Mouse (Mus musculus) forebrain, embryonic 11.5 days (tissue): ENCODE measurements around the gene Clnk. TPM values are rescaled to one million over a fixed set of nuclear protein-coding genes. Genes with fewer than 3 reads are reported as not detected.

Source experiments
- ATAC-seq: fragments of 200-750 bp; cut with Nextera tagmentation; replicated peaks from 2 replicates; pipeline ENCODE4 v1.8.0; 2017; ENCODE audit warnings: moderate TSS enrichment; ENCODE audit not compliant: low FRiP score
- DNase-seq: peaks from one replicate; pipeline ENCODE4 v3.0.0-alpha.2; 2017; ENCODE audit warnings: low spot score
- H3K27ac ChIP-seq: fragments of 300-500 bp; sonication (generic); 2 replicates; pipeline ENCODE4 v1.5.1; 2014; ENCODE audit warnings: low read depth, low read length
- H3K27me3 ChIP-seq: fragments of 300-500 bp; sonication (generic); 2 replicates; pipeline ENCODE4 v1.6.1; 2014; ENCODE audit warnings: mild to moderate bottlenecking, low read length, mixed read lengths; ENCODE audit not compliant: control insufficient read depth, insufficient read depth
- H3K36me3 ChIP-seq: fragments of 300-500 bp; sonication (generic); 2 replicates; pipeline ENCODE4 v1.6.1; 2014; ENCODE audit warnings: mild to moderate bottlenecking, low read length, moderate library complexity, mixed read lengths; ENCODE audit not compliant: control insufficient read depth, insufficient read depth
- H3K4me1 ChIP-seq: fragments of 300-500 bp; sonication (generic); replicated peaks from 2 replicates; pipeline ENCODE4 v1.6.1; 2014; ENCODE audit warnings: low read length, mixed read lengths; ENCODE audit not compliant: control insufficient read depth, insufficient read depth
- H3K4me2 ChIP-seq: fragments of 300-500 bp; sonication (generic); 2 replicates; pipeline ENCODE4 v1.6.1; 2014; ENCODE audit warnings: low read depth, mild to moderate bottlenecking, low read length, moderate library complexity, mixed read lengths; ENCODE audit not compliant: severe bottlenecking
- H3K4me3 ChIP-seq: fragments of 300-500 bp; sonication (generic); 2 replicates; pipeline ENCODE4 v1.5.1; 2014; ENCODE audit warnings: low read depth, low read length
- H3K9ac ChIP-seq: fragments of 300-500 bp; sonication (generic); 2 replicates; pipeline ENCODE4 v1.6.1; 2014; ENCODE audit warnings: low read length
- H3K9me3 ChIP-seq: fragments of 300-500 bp; sonication (generic); 2 replicates; pipeline ENCODE4 v1.6.1; 2016; ENCODE audit warnings: low read length, mixed read lengths; ENCODE audit not compliant: control insufficient read depth
- WGBS: fragments of 180-500 bp; shearing (Covaris S2); extraction: QIAGEN DNeasy Blood & Tissue Kit; methylation state at CpG from one replicate; pipeline ENCODE4 v1.1.7; 2014; 5-methylcytosine and 5-hydroxymethylcytosine counted together
- polyA plus RNA-seq: library from polyadenylated mRNA; unstranded; fragments of >200 nt; fragmentation: Nextera tagmentation; extraction: Ambion mirVana; gene quantifications from 2 replicates; pipeline ENCODE4 v1.2.1, GENCODE M21; 2014

Clnk gene
- polyA plus RNA-seq, 1 experiment from 2014 or later = 0.25 TPM

DNA sequence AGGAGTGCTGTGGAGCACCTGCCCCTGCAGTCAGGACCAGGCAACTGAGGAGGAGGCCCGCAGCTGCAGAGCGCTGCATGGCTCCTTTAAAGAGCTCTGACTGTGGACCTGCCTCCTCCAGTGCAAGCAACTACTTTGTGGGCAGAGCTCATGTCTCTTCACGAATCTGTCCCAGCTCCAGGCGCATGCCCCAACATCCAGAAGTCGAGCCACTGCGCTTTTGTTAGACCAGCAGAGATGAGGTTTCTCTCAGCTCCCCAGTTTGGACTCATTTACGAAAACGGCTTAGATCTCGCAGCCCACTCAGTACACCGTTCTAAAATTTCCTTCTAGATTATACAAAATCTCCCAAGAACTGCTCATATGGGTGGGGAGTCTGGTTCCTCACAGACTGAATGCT is 101.1 kb downstream of the Clnk start:
- 74% methylated on average over 10 of the region's 10 CpGs for WGBS
- ATAC-seq (no peak), DNase-seq (peak; percentile 29)

DNA sequence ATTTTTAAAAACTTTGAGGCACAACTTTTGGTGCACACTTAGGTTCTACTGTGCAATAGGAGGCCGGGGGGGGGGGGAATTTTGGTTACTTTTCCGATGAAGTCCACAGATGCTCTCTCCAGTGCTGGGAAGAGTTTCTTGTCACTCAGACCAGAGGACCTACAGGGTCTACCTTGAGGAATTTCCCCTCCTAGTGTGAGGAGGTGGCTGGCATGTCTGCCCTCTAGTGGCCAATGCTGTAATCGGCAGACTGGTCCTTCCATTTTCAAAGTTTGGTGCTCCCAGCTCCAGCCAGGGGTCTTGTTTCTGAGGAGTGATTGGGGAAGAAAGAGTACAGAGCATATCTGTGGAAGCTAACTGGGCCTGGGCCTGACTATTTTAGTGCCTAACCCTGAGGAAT is 121.7 kb downstream of the Clnk start:
- no peak overlapping the region for H3K4me2 ChIP-seq
- H3K27me3 ChIP-seq = no peaks in the 10 kb centered on the region
- no peak overlapping the region for H3K9ac ChIP-seq
- ATAC-seq (no peak; the same call in 1 of the 2 replicates), DNase-seq (peak; percentile 77)
- H3K4me1 ChIP-seq = no peaks in the 10 kb centered on the region
- 18% methylated on average over 3 of the region's 3 CpGs for WGBS
- no peaks in the 10 kb centered on the region for H3K9me3 ChIP-seq
- no peak overlapping the region for H3K27ac ChIP-seq
- no peak overlapping the region for H3K4me3 ChIP-seq
- no peaks in the 10 kb centered on the region for H3K36me3 ChIP-seq

More for the DNA sequence above, 101.1 kb downstream of the Clnk start:
- Histone ChIP-seq H3K9me3 (no peaks in the 10 kb centered on the region), H3K9ac (no peak overlapping the region), H3K27me3 (no peaks in the 10 kb centered on the region), H3K27ac (no peak overlapping the region), H3K4me2 (no peak overlapping the region), H3K4me3 (no peak overlapping the region), H3K4me1 (no peaks in the 10 kb centered on the region), H3K36me3 (no peaks in the 10 kb centered on the region)

DNA sequence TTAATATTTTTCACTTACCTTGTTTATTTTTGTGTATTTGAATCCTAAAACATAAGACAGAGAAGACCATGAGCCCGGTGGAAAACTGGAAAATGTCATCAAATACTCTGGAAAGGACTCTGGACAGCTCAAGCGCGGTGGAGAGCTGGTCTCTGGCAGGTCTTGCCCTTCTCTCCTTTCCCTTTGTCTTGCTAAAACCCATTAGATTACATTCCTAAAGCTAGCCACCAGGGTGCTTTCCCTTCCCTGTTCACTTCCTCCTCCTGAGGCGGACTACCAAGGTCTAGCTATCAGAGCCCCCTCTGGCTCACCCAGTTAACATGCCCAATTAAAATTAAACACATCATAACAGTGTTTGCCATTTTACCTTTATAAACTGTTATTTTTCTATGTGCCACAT is 123.9 kb downstream of the Clnk start:
- Histone ChIP-seq H3K27me3 (no peaks in the 10 kb centered on the region), H3K9me3 (no peaks in the 10 kb centered on the region), H3K27ac (no peak overlapping the region), H3K36me3 (no peaks in the 10 kb centered on the region), H3K9ac (no peak overlapping the region), H3K4me1 (no peaks in the 10 kb centered on the region), H3K4me2 (no peak overlapping the region), H3K4me3 (no peak overlapping the region)
- ATAC-seq (no peak), DNase-seq (no peak)
- 4% methylated on average over 4 of the region's 4 CpGs for WGBS

DNA sequence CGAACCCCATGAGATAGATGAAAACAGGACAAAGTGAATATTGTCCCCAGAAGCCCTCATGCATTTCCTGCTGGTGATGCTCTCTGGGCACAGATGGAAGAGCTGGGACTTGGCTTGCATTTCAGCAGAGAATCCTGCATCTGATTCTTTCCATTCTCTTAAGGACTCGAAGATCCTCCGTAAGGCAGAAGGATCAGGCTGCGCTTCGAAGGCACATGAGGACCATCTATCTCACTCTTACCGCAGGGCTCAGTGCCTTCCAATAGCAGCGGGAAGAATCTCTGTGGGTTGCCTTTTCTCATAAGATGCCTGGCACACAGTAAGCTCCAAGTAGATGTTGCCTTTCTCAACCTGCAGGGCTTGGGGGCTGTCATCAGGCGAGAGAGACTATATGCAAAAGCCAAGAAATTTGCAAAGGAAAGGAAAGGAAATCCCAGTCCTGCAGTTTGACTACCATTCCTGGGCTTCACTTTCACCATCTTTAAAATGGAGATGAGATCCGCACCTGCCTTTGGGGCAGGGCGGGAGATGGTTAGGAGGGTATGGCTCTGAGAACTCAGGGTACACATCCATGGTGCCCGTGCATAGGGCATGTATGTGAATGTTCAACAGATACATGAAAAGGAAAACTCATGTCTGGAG is 167.6 kb downstream of the Clnk start:
- no peaks in the 10 kb centered on the region for H3K4me1 ChIP-seq
- no peak for ATAC-seq
- no peak for DNase-seq
- H3K9me3 ChIP-seq = no peaks in the 10 kb centered on the region
- H3K27ac ChIP-seq = no peak overlapping the region
- H3K4me3 ChIP-seq = no peak overlapping the region
- H3K36me3 ChIP-seq = no peaks in the 10 kb centered on the region
- WGBS = 78% methylated on average over 11 of the region's 11 CpGs
- H3K9ac ChIP-seq = no peak overlapping the region
- H3K27me3 ChIP-seq = no peaks in the 10 kb centered on the region
- no peak overlapping the region for H3K4me2 ChIP-seq

DNA sequence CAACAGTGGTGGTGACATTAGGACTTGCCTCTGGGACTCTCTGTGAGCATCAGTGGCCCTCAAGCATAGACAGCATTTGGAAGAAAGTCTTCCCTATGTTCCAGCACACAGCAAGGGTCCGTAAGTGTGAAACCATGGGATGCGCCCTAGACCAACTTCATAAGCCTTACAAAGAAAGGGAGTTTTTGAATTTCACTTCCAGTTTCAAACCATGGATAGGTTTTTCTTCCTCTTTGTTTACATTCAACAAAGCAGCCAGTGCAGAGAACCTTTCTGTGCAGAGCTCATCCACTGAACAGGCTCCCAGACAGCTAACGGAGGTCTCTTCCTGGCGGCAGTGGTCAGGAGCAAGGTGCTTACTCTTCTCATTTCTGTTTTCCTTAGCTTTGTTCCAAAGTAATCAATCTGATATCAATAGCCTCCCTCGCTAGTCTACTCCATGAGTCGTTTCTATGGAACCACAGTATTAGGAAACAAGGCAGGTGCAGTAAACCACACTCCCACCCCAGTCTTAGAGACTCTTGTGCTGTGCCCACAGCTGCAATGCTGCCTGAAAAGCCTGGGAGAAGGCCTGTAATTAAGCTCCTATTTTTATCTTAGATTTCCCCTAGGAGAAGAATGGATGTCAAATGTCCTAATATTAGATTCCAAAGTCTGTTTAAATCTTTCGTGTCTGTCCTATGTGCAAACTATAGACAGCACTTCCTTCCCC is 169.1 kb downstream of the Clnk start:
- no peaks in the 10 kb centered on the region for H3K4me1 ChIP-seq
- no peaks in the 10 kb centered on the region for H3K27me3 ChIP-seq
- no peak overlapping the region for H3K4me3 ChIP-seq
- no peak overlapping the region for H3K9ac ChIP-seq
- H3K36me3 ChIP-seq = no peaks in the 10 kb centered on the region
- ATAC-seq (no peak), DNase-seq (no peak)
- no peak overlapping the region for H3K27ac ChIP-seq
- WGBS = 81% methylated on average over 7 of the region's 7 CpGs
- H3K9me3 ChIP-seq = no peaks in the 10 kb centered on the region
- no peak overlapping the region for H3K4me2 ChIP-seq

DNA sequence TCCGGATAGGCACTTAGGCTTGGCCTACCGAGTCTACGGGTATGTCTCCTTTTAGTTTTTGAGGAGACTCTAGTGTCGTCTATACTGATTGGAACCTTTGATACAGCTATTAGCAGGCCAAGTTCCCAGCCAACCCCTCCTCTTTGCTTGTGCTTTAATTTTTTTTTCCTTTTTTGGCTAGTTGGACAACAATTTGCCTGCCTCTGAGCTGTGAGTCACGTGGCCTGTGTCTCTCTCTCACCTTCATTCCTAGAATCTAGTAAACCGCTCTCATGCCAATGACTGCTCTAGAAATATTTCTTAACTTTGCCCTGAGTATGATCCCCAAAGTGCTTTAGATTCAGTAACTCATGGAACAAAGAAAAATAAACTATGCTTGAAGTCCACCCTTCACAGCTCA is 173.7 kb downstream of the Clnk start:
- Histone ChIP-seq H3K9me3 (no peaks in the 10 kb centered on the region), H3K4me3 (no peak overlapping the region), H3K27me3 (no peaks in the 10 kb centered on the region), H3K9ac (no peak overlapping the region), H3K4me2 (no peak overlapping the region), H3K27ac (no peak overlapping the region), H3K36me3 (no peaks in the 10 kb centered on the region), H3K4me1 (no peaks in the 10 kb centered on the region)
- ATAC-seq (no peak), DNase-seq (no peak)
- WGBS = 85% methylated on average over 6 of the region's 6 CpGs

DNA sequence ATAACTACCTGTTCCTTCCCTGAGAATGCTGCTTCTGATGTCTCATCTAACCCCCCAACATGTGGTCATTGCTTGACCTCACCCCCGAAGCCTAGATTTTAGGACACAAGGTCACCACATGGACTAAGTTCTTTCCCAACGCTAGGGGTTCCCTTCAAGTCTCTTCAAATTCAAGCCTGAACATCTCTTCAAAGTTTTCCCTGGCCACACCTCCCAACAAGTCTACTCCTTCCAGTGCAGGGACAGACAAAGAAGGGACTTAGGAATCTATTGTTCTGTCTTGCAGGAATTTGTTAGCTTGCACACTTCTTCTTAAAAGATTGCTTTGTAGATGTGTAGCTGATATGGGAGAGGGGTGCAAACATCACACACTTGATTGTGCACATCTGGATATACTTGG is 174.5 kb downstream of the Clnk start:
- 75% methylated on average over 2 of the region's 2 CpGs for WGBS
- DNase-seq = no peak

DNA sequence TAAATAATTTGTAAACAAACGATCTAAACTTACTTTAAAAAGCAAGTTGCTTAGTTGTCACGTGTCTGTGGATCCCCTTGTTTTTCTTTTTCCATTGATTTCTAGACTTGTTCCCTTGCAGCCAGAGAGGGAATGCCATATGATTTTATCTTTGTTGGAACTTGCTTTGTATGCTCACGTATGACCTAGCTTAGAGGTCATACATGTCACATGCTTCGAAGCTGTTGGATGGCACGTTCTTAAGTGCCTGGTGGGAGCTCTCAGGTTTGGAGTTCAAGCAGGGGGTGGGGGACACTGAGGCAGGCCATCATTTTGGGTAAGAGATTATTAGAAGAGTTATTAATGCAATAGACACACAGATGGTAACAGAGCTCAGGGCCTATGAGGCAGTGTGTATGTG is 178.1 kb downstream of the Clnk start:
- H3K36me3 ChIP-seq = no peaks in the 10 kb centered on the region
- H3K9me3 ChIP-seq = no peaks in the 10 kb centered on the region
- DNase-seq (no peak), ATAC-seq (no peak)
- H3K4me2 ChIP-seq = no peak overlapping the region
- H3K4me1 ChIP-seq = no peaks in the 10 kb centered on the region
- H3K4me3 ChIP-seq = no peak overlapping the region
- 69% methylated on average over 5 of the region's 5 CpGs for WGBS
- no peak overlapping the region for H3K9ac ChIP-seq
- H3K27me3 ChIP-seq = no peaks in the 10 kb centered on the region
- no peak overlapping the region for H3K27ac ChIP-seq

More for the DNA sequence above, 174.5 kb downstream of the Clnk start:
- no peaks in the 10 kb centered on the region for H3K27me3 ChIP-seq
- no peak overlapping the region for H3K27ac ChIP-seq
- H3K4me3 ChIP-seq = no peak overlapping the region
- H3K36me3 ChIP-seq = no peaks in the 10 kb centered on the region
- H3K9ac ChIP-seq = no peak overlapping the region
- ATAC-seq = no peak
- H3K4me1 ChIP-seq = no peaks in the 10 kb centered on the region
- H3K9me3 ChIP-seq = no peaks in the 10 kb centered on the region
- H3K4me2 ChIP-seq = no peak overlapping the region

DNA sequence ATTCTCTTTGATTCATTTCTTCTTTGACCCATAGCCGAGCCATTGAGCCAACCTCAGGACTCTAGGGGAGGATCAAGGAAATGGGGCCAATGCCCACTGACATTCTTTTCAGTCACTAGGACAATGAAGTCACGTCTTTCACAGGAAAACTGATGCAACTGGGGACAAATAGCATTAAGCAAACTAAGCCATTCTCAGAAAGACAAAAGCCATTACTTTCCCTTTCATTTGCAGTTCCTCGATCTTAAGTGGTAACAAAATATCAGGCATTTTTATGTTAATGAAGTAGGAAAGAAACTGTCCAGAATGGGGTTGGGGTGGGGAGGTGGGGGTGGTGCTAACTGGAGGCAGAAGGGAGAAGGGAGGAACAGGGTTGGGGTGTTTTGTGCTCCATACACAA is 178.6 kb downstream of the Clnk start:
- H3K4me3 ChIP-seq = no peak overlapping the region
- DNase-seq (no peak), ATAC-seq (no peak)
- no peak overlapping the region for H3K4me2 ChIP-seq
- H3K4me1 ChIP-seq = no peaks in the 10 kb centered on the region
- no peak overlapping the region for H3K27ac ChIP-seq
- H3K36me3 ChIP-seq = no peaks in the 10 kb centered on the region
- H3K9ac ChIP-seq = no peak overlapping the region
- 21% methylated on average over 3 of the region's 3 CpGs for WGBS
- H3K27me3 ChIP-seq = no peaks in the 10 kb centered on the region
- H3K9me3 ChIP-seq = no peaks in the 10 kb centered on the region
